Mouse (Mus musculus): Measurements from ENCODE around the gene Cacna1f.

The Cacna1f gene

DNA sequence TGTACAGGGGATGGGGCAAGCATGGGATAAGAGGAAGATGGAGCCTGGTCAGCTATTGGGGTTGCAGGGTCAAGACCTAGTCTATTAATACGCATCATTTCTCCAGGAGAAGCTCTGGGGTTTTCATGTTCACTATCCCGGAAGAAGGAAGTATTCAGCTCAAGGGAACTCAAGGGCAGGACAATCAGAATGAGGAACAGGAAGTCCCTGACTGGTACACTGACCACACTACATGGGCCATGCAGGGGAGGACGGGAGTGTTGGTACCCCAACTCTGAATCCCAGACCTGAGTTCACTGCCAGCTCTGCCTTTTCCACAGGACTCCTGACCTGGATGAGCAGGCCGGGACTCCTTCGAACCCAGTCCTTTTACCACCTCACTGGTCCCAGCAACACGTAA is 25.7 kb downstream of the Cacna1f start:
- DNase-seq (ENCODE audit: extremely low spot score) = no peak

DNA sequence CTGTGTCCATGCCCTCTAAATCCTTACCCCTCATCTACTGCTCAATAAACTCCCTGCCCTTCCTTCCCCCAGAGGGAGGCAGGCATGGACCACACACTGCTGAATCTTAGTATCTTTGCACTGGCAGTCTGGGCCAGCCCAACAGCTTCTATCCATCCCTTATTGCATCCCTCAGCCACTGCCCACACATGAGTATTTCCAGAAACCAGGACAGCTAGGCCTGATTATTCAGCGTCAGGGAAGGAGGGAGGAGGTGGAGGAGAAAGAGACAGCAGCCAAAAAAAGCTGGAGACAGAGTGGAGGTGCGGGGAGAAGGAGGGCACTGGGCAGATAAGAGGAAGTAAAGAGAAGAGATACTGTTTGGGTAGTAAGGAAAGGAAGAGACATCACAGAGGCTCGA is 28.2 kb downstream of the Cacna1f start:
- DNase-seq (ENCODE audit: extremely low spot score) = no peak

GRCm38 (mm10) chrX:7638401-7639091 is 31.7 kb downstream of the Cacna1f start, which contains the start of gene Syp:
Syp (plus strand) TSS chrX:7638471.
- DNase-seq (ENCODE audit: extremely low spot score) = peak; percentile 89

DNA sequence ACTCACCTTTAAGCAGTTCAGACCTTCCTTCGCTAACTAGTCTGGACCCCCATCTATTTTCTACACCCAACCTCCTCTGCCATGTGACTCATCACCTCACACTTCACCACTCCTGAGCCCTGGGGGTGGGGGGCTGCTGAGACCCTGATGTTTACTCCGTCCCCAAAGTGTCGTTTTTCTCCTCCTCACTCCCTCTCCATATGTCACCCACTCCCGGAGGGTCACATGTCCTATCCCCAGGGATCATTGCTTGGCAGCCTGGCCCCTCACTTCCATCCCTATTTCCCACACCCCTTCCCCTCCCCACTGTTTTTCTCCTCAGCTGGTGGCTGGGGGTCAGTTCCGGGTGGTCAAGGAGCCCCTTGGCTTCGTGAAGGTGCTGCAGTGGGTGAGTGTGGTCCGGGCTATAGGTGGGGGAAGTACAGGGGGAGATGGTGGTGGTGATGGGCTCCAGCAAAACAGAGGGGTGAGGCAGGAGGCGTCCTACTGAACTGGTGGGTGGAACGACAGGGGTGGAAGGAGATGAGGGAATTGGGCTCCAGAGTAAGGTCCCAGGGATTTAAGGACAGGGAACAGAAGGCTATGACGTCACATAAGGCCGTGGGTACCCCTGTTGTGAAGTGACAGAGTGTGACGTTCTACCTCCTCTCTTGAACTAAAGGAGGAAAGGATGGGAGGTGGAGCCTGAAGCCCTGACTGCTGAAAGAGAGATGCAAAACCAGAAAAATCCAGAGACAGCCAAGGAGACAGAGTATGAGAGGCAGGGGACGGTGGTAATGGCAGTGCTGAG is 32.8 kb downstream of the Cacna1f start:
- no peak for DNase-seq (ENCODE audit: extremely low spot score)

- no peak for DNase-seq (ENCODE audit: extremely low spot score)
These were observed 33.9 kb downstream of the Cacna1f start for GRCm38 (mm10) chrX:7640785-7641184.

DNA sequence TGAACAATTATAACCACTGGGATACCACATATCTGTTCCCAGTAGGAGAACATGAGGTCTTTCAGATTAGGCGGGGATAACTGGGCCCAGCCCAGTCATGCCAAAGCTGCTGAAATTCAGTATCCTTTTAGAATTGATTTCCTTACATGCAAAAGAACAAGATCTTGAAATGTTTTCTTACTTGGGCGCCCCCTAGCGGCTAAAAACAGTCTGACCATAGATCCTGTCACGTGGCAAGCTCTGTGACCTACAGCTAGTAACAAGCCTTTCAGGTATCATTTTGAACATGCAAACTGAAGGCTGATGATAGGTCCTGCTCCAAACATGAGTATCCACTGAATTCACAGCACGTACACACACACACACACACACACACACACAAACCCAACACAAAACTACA is 38.5 kb downstream of the Cacna1f start:
- DNase-seq (ENCODE audit: extremely low spot score) = peak; percentile 60

GRCm38 (mm10) chrX:7648671-7649304 is 41.9 kb downstream of the Cacna1f start:
- DNase-seq (ENCODE audit: extremely low spot score) = peak; percentile 77

DNA sequence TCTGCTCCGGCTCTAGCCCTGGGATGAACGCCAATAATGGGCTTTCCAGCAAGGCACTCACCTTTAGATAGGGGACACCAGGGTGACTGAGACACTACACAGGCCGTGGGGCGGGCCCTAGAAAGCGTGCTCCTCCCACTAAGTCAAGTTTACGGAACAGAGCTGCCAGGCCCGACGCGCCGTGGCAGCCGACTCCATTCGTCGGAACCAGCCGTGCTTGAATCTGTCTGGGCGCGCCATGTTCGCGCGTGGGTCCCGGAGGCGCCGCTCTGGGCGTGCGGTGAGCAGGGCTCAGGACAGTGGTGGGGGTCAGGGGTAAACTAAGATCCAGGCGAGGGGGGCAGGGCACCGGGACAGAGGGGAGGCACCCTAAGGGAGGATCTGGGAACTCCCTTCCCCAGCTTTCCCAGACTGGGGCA is 50.3 kb downstream of the Cacna1f start, which contains the start of gene Prickle3:
Gene Prickle3 (plus strand): TSS at position 40 of the 419 bp plus-strand sequence.
- no peak for DNase-seq (ENCODE audit: extremely low spot score)

DNA sequence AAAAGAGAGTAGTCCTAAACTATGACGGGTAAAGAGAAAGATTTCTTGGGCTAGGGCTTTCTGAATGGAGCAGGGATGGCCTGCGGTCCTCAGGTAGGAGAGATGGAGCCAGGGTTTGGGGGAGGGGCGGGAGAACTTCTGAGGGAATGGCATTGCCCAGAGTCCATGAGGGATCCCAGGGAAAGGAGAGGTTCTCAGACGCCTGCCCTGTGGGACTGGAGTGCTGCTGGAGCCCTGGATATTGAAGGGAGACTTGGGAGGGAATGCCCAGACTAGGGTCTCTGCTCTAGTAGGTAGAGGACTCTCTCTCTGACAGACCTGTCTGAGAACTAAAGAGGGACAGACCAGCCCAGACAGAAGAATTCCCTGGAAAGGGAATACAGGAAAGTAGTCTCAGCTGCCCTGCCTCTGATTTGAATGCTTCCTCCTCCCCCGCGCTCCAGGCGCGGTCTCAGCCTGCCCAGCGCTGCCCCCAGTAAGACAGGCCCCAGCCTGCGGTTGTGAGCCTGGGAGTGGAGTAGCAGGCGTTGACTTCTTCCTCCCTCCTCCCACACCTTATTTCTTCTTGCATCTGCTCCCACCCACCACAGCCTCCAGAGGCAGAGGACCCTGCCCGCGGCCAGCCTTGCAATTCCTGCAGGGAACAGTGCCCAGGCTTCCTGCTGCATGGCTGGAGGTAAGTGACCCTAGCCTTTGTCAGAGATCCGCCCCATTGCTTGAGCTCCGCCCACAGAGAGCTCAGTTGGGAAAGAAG is 51.3 kb downstream of the Cacna1f start:
- DNase-seq (ENCODE audit: extremely low spot score) = peak; percentile 63

GRCm38 (mm10) chrX:7658785-7659589 is 52.1 kb downstream of the Cacna1f start:
- DNase-seq (ENCODE audit: extremely low spot score) = no peak

GRCm38 (mm10) chrX:7661086-7661485 is 54.2 kb downstream of the Cacna1f start:
- DNase-seq (ENCODE audit: extremely low spot score) = no peak

- DNase-seq (ENCODE audit: extremely low spot score) = no peak
These were observed 56.1 kb downstream of the Cacna1f start for GRCm38 (mm10) chrX:7662936-7663335.

- no peak for DNase-seq (ENCODE audit: extremely low spot score)
These were observed 57.9 kb downstream of the Cacna1f start for GRCm38 (mm10) chrX:7664791-7665190.

DNA sequence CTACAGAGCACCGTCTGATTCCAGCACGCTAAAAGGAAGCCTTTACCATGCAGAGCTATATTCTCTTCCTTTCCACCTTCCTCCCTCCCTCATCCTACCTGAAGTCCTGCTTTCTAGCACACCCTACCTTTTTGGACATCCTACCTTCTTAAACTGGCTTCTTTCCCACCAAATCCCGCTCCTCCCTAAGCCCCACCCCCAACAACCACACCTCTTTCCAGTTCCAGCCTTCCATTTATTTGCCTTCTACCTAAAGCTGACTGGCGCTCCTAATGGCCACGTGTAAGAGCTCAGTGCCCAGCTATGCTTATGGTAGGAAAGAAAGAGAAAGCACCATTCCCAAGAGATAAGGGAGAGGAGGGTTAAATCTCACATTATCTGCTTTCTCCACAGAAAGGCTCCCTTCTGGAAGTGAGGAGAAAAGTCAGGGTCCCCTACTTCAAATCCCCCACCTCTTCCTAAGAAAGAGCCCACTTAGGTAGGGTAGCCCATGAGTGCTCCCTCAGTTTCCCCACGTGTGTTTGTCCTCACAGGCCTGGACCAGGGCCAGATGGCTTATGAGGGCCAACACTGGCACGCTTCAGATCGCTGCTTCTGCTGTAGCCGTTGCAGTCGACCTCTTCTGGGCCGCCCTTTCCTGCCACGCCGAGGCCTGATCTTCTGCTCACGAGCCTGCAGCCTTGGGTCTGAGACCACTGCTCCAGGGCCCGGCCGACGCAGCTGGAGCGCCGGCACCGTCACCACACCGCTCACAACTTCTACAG is 59.0 kb downstream of the Cacna1f start:
- DNase-seq (ENCODE audit: extremely low spot score) = no peak

DNA sequence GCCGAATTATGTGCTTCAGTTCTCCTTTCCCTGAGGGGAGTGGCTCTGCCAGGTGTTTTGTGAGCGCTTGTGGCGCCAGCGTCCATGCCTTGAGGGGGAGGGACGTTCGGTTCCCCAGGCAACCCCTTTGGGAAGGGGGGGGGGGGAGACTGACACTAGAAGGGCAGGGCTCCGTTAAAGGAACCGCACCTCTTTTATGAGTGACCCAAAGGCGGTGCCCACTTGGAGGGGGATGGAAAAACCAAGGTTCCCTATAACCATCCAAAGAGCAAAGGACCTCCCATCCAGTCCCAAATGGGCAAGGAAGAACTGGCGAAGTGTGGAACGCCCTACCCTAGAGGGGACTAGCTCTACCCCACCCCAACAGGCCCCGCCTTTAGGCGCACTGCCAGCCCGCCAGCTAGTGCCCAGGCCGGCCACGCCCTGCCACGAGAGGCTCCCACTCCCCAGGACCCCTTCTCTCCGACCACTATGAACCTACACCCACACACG is 63.6 kb downstream of the Cacna1f start:
- peak; percentile 54 for DNase-seq (ENCODE audit: extremely low spot score)

- peak; percentile 28 for DNase-seq (ENCODE audit: extremely low spot score)
These were observed 64.2 kb downstream of the Cacna1f start, which contains the start of gene Plp2 for GRCm38 (mm10) chrX:7670921-7671623. Plp2 (minus strand) TSS chrX:7671390.

GRCm38 (mm10) chrX:7672739-7673138 is 65.9 kb downstream of the Cacna1f start:
- no peak for DNase-seq (ENCODE audit: extremely low spot score)

DNA sequence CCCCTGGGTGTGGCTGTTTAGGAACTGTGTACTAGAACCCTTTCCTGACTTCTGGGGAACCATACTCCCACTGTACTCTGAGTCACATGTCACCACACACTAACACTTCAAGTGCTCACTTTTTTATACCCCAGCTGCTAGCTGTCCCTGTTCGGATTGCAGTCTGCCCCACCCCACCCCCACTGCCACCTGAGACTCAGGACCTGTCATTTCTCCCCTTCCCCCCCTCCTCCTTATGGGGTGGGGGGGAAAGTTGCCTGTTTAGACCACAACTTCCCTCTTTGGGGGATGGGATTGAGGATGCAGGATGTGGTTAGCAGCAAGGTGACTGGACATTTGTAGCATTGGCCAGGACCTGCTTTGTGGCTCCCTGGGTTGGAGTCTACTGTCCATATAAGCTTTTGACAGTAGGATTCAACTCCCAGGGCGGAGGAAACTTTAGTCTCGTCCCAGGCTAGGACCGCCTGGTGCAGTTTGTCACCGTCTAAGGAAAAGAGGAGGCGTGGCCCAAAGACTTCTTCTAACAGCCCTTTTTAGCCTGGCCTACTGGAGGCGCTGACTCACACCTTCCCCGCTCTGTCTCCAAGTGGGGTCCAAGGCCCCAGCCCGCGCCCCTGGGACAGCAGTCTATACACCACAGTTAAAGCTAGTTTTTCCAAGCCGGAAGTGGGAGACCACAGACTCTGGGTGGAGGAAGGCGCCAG is 66.8 kb downstream of the Cacna1f start:
- DNase-seq (ENCODE audit: extremely low spot score) = no peak

All from embryo, embryonic 9.5 days (tissue).